Mouse (Mus musculus) kidney, postnatal 0 days (tissue): ENCODE results near the gene Apol7e. TPM values are rescaled to one million over a fixed set of nuclear protein-coding genes. Genes with fewer than 3 reads are reported as not detected.
"Not testable (repeated sequence)": the region's sequence is repeated elsewhere in the genome, so short reads cannot be mapped to it uniquely, and the experiment has no call there.

Experiments
- ATAC-seq: fragments of 200-750 bp; cut with Nextera tagmentation; replicated peaks from 2 replicates; pipeline ENCODE4 v1.8.0; 2017; ENCODE audit warnings: low read depth, moderate number of reproducible peaks, moderate TSS enrichment, moderate library complexity; ENCODE audit not compliant: low FRiP score
- DNase-seq: peaks from one replicate; pipeline ENCODE4 v3.0.0-alpha.2; 2016; ENCODE audit warnings: low spot score
- H3K27ac ChIP-seq: fragments of 300-500 bp; sonication (generic); 2 replicates; pipeline ENCODE4 v1.5.1; 2014; ENCODE audit warnings: mild to moderate bottlenecking
- H3K27me3 ChIP-seq: fragments of 300-500 bp; sonication (generic); 2 replicates; pipeline ENCODE4 v1.6.1; 2014; ENCODE audit warnings: low read length, mixed read lengths; ENCODE audit not compliant: insufficient read depth
- H3K36me3 ChIP-seq: fragments of 300-500 bp; sonication (generic); 2 replicates; pipeline ENCODE4 v1.6.1; 2014; ENCODE audit warnings: low read length, mixed read lengths; ENCODE audit not compliant: insufficient read depth
- H3K4me1 ChIP-seq: fragments of 300-500 bp; sonication (generic); replicated peaks from 2 replicates; pipeline ENCODE4 v1.6.1; 2014; ENCODE audit warnings: antibody characterized with exemption, low read length, mixed read lengths; ENCODE audit not compliant: insufficient read depth
- H3K4me2 ChIP-seq: fragments of 300-500 bp; sonication (generic); 2 replicates; pipeline ENCODE4 v1.6.1; 2014; ENCODE audit warnings: mild to moderate bottlenecking, low read length, moderate library complexity, mixed read lengths
- H3K4me3 ChIP-seq: fragments of 300-500 bp; sonication (generic); replicated peaks from 2 replicates; pipeline ENCODE4 v1.5.1; 2014; ENCODE audit warnings: low read depth, low read length
- H3K9ac ChIP-seq: fragments of 300-500 bp; sonication (generic); 2 replicates; pipeline ENCODE4 v1.6.1; 2014; ENCODE audit warnings: low read depth, low read length
- H3K9me3 ChIP-seq: fragments of 300-500 bp; sonication (generic); replicated peaks from 2 replicates; pipeline ENCODE4 v1.6.1; 2016; ENCODE audit warnings: low read length, inconsistent platforms, mixed read lengths
- CTCF ChIP-seq: IDR thresholded peaks from 2 replicates; pipeline ENCODE4 v1.5.1; 2016; ENCODE audit warnings: antibody characterized with exemption, low read depth, mild to moderate bottlenecking, moderate library complexity
- WGBS: fragments of 180-500 bp; shearing (Covaris S2); extraction: QIAGEN DNeasy Blood & Tissue Kit; methylation state at CpG from one replicate; pipeline ENCODE4 v1.1.7; 2014; 5-methylcytosine and 5-hydroxymethylcytosine counted together
- polyA plus RNA-seq: library from polyadenylated mRNA; unstranded; fragments of >200 nt; fragmentation: Nextera tagmentation; extraction: Ambion mirVana; gene quantifications from 2 replicates; pipeline ENCODE4 v1.2.1, GENCODE M21; 2015

The Apol7e gene
- polyA plus RNA-seq, 1 experiment from 2014 or later, result not detected

GRCm38 (mm10) chr15:77694687-77695295 lies 3.9 kb upstream of the Apol7e start:
- TF ChIP-seq CTCF, result peak; percentile 71
- not testable (repeated sequence) for H3K36me3 ChIP-seq, H3K9me3 ChIP-seq, H3K27me3 ChIP-seq, H3K4me2 ChIP-seq, H3K4me1 ChIP-seq, H3K9ac ChIP-seq, H3K27ac ChIP-seq, ATAC-seq, H3K4me3 ChIP-seq
- 41% methylated on average over 11 of the region's 15 CpGs for WGBS
- peak; percentile 44 for DNase-seq

- not testable (repeated sequence) for H3K27ac ChIP-seq, ATAC-seq, H3K4me3 ChIP-seq, H3K4me1 ChIP-seq, H3K9ac ChIP-seq, H3K27me3 ChIP-seq, H3K36me3 ChIP-seq, DNase-seq, H3K9me3 ChIP-seq, H3K4me2 ChIP-seq
- WGBS, result 45% methylated on average over 3 of the region's 3 CpGs
Measured at GRCm38 (mm10) chr15:77705306-77705705, 6.6 kb downstream of the Apol7e start.

- not testable (repeated sequence) for ATAC-seq, DNase-seq, H3K4me2 ChIP-seq, H3K27ac ChIP-seq, H3K9ac ChIP-seq, H3K4me3 ChIP-seq, H3K9me3 ChIP-seq, H3K36me3 ChIP-seq, H3K4me1 ChIP-seq, H3K27me3 ChIP-seq
- WGBS, result no CpG with 5 or more reads among the region's 1 CpGs
Measured at GRCm38 (mm10) chr15:77708936-77709335, 10.3 kb downstream of the Apol7e start.

- H3K9ac ChIP-seq, H3K4me3 ChIP-seq, ATAC-seq, H3K36me3 ChIP-seq, H3K4me1 ChIP-seq, H3K4me2 ChIP-seq, H3K27me3 ChIP-seq, H3K27ac ChIP-seq, H3K9me3 ChIP-seq: not testable (repeated sequence)
- DNase-seq, result peak; percentile 42
- 35% methylated on average over 2 of the region's 6 CpGs for WGBS
Measured at GRCm38 (mm10) chr15:77718240-77718639, 19.6 kb downstream of the Apol7e start.

- H3K4me1 ChIP-seq, DNase-seq, H3K36me3 ChIP-seq, H3K27me3 ChIP-seq, H3K4me2 ChIP-seq, ATAC-seq, H3K27ac ChIP-seq, H3K9ac ChIP-seq, H3K4me3 ChIP-seq, H3K9me3 ChIP-seq: not testable (repeated sequence)
- WGBS, result no CpG with 5 or more reads among the region's 3 CpGs
Measured at GRCm38 (mm10) chr15:77721509-77721908, 22.9 kb downstream of the Apol7e start.

- H3K4me1 ChIP-seq, H3K4me2 ChIP-seq, H3K27me3 ChIP-seq, H3K36me3 ChIP-seq, H3K9ac ChIP-seq, H3K27ac ChIP-seq, H3K9me3 ChIP-seq, DNase-seq, H3K4me3 ChIP-seq: not testable (repeated sequence)
- peak; percentile 37; the same call in 1 of the 2 replicates for ATAC-seq
- WGBS, result 18% methylated on average over 2 of the region's 10 CpGs
Measured at GRCm38 (mm10) chr15:77724208-77724911, 25.7 kb downstream of the Apol7e start.

- not testable (repeated sequence) for DNase-seq
- WGBS, result 77% methylated on average over 6 of the region's 6 CpGs
Measured at GRCm38 (mm10) chr15:77725393-77726020, 26.9 kb downstream of the Apol7e start.

More at GRCm38 (mm10) chr15:77725393-77726020, 26.9 kb downstream of the Apol7e start:
- H3K27ac ChIP-seq, H3K36me3 ChIP-seq, ATAC-seq, H3K27me3 ChIP-seq, H3K9ac ChIP-seq, H3K9me3 ChIP-seq, H3K4me1 ChIP-seq, H3K4me2 ChIP-seq, H3K4me3 ChIP-seq: not testable (repeated sequence)
